Mouse (Mus musculus): ENCODE measurements at regions not wholly inside any gene's neighbourhood (a gene's known extent, or its start where the extent isn't known, plus 50 kb on each side); places are given as distances from the start of the nearest gene placed in this dataset.
"Not testable (repeated sequence)": the region's sequence is repeated elsewhere in the genome, so short reads cannot be mapped to it uniquely, and the experiment has no call there.

DNA sequence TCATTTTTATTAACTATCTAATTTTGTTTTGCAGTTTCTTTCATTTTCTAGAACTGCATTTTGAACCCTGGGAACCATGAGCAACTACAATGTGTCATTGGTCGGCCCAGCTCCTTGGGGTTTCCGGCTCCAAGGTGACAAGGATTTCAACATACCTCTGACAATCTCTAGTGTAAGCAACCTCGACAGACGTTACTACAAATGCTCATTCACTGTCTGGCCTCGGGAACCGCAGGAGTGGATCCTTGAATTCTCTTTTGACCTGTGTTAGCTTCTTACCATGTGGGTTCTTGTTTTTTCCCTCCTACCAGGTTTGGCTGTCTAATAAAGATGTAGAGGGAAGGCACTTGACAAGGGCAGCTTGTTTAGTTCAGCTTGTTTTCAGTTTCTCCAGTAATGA lies 89.3 kb upstream of the Tnfrsf8 start:
- dilution Hi-C loops (cut with MboI; ENCODE audit: extremely low pct_ligation_motif_present, extremely low pct_unique_long_range_greater_than_20kb, low sequenced_read_pairs); H3K79me2 ChIP-seq (replicated peaks; ENCODE audit: control insufficient read depth, extremely low read depth, insufficient read depth, poor library complexity, severe bottlenecking); H3K4me3 ChIP-seq (replicated peaks in 1 of 3; ENCODE audit: low read depth in 2 of 3, low read length in 2 of 3, poor library complexity in 1 of 3); in situ Hi-C loops (cut with MboI; ENCODE audit: low pct_ligation_motif_present, low pct_unique_long_range_greater_than_20kb, low sequenced_read_pairs); H3K4me2 ChIP-seq (ENCODE audit: insufficient read depth, low read depth, poor library complexity, severe bottlenecking); H3K36me3 ChIP-seq (replicated peaks in 1 of 2; ENCODE audit: control insufficient read depth in 1 of 2, insufficient read depth in 1 of 2, low read length in 1 of 2); H3K27me3 ChIP-seq (replicated peaks); H3K9ac ChIP-seq (ENCODE audit: insufficient read depth, low read depth); H3K9me3 ChIP-seq (replicated peaks; ENCODE audit: low read length); H3K27ac ChIP-seq (ENCODE audit: insufficient read depth, low read depth); H3K4me1 ChIP-seq (ENCODE audit: control insufficient read depth in 1 of 2, insufficient read depth in 2 of 2); DNase-seq (ENCODE audit: extremely low read depth): not testable (repeated sequence)

DNA sequence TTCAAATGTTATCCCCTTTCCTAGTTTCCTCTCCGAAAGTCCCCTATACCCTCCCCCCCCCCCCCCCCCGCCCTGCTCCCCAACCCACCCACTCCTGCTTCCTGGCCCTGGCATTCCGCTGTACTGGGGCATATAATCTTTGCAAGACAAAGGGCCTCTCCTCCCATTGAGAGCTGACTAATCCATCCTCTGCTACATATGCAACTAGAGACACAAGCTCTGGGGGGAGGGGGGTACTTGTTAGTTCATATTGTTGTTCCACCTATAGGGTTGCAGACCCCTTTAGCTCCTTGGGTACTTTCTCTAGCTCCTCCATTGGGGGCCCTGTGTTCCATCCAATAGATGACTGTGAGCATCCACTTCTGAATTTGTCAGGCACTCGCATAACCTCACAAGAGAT lies 63.9 kb upstream of the Tnfrsf8 start:
- H3K27me3 ChIP-seq (replicated peaks); H3K4me3 ChIP-seq (replicated peaks in 1 of 3; ENCODE audit: low read depth in 2 of 3, low read length in 2 of 3, poor library complexity in 1 of 3); H3K4me2 ChIP-seq (ENCODE audit: insufficient read depth, low read depth, poor library complexity, severe bottlenecking); H3K27ac ChIP-seq (ENCODE audit: insufficient read depth, low read depth); H3K4me1 ChIP-seq (ENCODE audit: control insufficient read depth in 1 of 2, insufficient read depth in 2 of 2); in situ Hi-C loops (cut with MboI; ENCODE audit: low pct_ligation_motif_present, low pct_unique_long_range_greater_than_20kb, low sequenced_read_pairs); DNase-seq (ENCODE audit: extremely low read depth); H3K79me2 ChIP-seq (replicated peaks; ENCODE audit: control insufficient read depth, extremely low read depth, insufficient read depth, poor library complexity, severe bottlenecking); H3K36me3 ChIP-seq (replicated peaks in 1 of 2; ENCODE audit: control insufficient read depth in 1 of 2, insufficient read depth in 1 of 2, low read length in 1 of 2); H3K9me3 ChIP-seq (replicated peaks; ENCODE audit: low read length); dilution Hi-C loops (cut with MboI; ENCODE audit: extremely low pct_ligation_motif_present, extremely low pct_unique_long_range_greater_than_20kb, low sequenced_read_pairs); H3K9ac ChIP-seq (ENCODE audit: insufficient read depth, low read depth): not testable (repeated sequence)

DNA sequence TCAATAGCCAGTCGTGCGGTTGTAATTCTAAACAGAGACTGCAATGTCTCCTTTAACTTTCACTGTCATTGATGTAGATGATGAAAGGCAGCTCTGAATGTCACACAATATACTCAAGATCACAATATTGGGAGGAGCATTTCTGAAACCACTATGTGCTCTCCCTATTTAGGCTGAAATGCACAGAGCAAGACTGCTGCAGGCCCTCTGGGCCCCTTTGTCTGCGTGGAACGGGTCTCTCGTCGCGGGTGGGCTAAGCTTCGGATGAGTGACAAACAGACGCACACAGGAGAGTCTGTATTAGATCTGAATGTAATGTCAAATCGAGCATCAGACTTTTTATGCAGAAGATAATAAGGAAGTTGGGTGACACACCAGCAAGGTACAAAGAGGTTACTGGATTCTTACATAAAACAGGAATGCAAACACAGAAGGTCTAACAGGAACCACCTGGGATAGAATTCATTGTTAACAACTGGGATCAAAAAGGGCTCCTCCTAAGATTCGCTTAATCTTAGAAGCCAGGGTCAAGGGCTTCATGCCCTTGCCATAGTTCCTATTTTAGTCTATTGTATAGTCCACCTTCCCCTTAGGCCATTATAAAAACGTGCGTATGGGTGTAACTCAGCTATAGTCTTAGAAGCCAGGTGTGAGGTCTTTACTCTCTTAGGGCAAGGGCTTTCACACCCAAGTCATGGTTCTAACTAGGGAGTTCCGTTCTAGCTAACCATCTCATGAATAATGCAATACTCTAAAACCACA lies 62.5 kb upstream of the Tnfrsf8 start:
- H3K9ac ChIP-seq (ENCODE audit: insufficient read depth, low read depth); in situ Hi-C loops (cut with MboI; ENCODE audit: low pct_ligation_motif_present, low pct_unique_long_range_greater_than_20kb, low sequenced_read_pairs); H3K36me3 ChIP-seq (replicated peaks in 1 of 2; ENCODE audit: control insufficient read depth in 1 of 2, insufficient read depth in 1 of 2, low read length in 1 of 2); H3K4me1 ChIP-seq (ENCODE audit: control insufficient read depth in 1 of 2, insufficient read depth in 2 of 2); DNase-seq (ENCODE audit: extremely low read depth); dilution Hi-C loops (cut with MboI; ENCODE audit: extremely low pct_ligation_motif_present, extremely low pct_unique_long_range_greater_than_20kb, low sequenced_read_pairs); H3K4me3 ChIP-seq (replicated peaks in 1 of 3; ENCODE audit: low read depth in 2 of 3, low read length in 2 of 3, poor library complexity in 1 of 3); H3K79me2 ChIP-seq (replicated peaks; ENCODE audit: control insufficient read depth, extremely low read depth, insufficient read depth, poor library complexity, severe bottlenecking); H3K9me3 ChIP-seq (replicated peaks; ENCODE audit: low read length); H3K4me2 ChIP-seq (ENCODE audit: insufficient read depth, low read depth, poor library complexity, severe bottlenecking); H3K27me3 ChIP-seq (replicated peaks); H3K27ac ChIP-seq (ENCODE audit: insufficient read depth, low read depth): not testable (repeated sequence)

DNA sequence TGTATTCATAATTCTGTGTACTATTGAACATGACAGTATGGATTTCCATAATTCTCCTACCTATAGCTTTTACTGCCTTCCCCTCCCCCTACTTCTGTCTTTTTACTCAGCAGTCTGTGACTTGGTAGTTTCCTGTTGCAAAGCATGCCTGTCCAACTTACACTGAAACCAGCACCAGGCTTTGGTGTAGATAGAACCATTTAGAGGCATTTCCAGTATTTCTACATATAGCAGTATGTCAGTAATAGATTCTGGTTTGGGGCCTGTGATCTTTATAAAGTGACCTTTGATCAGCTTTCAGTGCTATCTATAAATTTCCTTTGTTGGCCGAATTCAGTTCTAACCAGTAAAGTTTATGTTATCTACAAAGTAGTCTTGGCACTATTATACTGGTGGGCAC lies 54.8 kb upstream of the Tnfrsf8 start:
- H3K4me3 ChIP-seq (replicated peaks in 1 of 3; ENCODE audit: low read depth in 2 of 3, low read length in 2 of 3, poor library complexity in 1 of 3), result no peak overlapping the region
- dilution Hi-C loops (cut with MboI; ENCODE audit: extremely low pct_ligation_motif_present, extremely low pct_unique_long_range_greater_than_20kb, low sequenced_read_pairs), result no loop called here
- H3K36me3 ChIP-seq (replicated peaks in 1 of 2; ENCODE audit: control insufficient read depth in 1 of 2, insufficient read depth in 1 of 2, low read length in 1 of 2), result no peaks in the 10 kb centered on the region

More for the DNA sequence above, 54.8 kb upstream of the Tnfrsf8 start:
- no peak overlapping the region for H3K27ac ChIP-seq (ENCODE audit: insufficient read depth, low read depth)
- no peaks in the 10 kb centered on the region for H3K79me2 ChIP-seq (replicated peaks; ENCODE audit: control insufficient read depth, extremely low read depth, insufficient read depth, poor library complexity, severe bottlenecking)
- H3K9me3 ChIP-seq (replicated peaks; ENCODE audit: low read length), result no peaks in the 10 kb centered on the region
- no peak overlapping the region for H3K9ac ChIP-seq (ENCODE audit: insufficient read depth, low read depth)
- no peak for TF ChIP-seq KAT2A (IDR thresholded peaks at IDR 0.05; ENCODE audit: insufficient replicate concordance, low read length)
- TF ChIP-seq CHD1 (IDR thresholded peaks at IDR 0.05; ENCODE audit: low read depth, low read length), result no peak
- TF ChIP-seq POLR2AphosphoS2 (IDR thresholded peaks at IDR 0.05; ENCODE audit: low read depth, low read length), result no peak
- no peak for TF ChIP-seq ZC3H11A (IDR thresholded peaks at IDR 0.05; ENCODE audit: low read depth, low read length)
- TF ChIP-seq RAD21 (IDR thresholded peaks at IDR 0.05; ENCODE audit: low read depth, low read length), result no peak
- TF ChIP-seq UBTF (IDR thresholded peaks at IDR 0.05; ENCODE audit: low read depth, low read length), result no peak
- TF ChIP-seq SIN3A (IDR thresholded peaks at IDR 0.05; ENCODE audit: low read length), result no peak
- no peak for TF ChIP-seq MXI1 (IDR thresholded peaks at IDR 0.05; ENCODE audit: low read depth, low read length)
- TF ChIP-seq ETS1 (conservative IDR thresholded peaks at IDR 0.05; ENCODE audit: low read depth, low read length), result no peak
- no peak for TF ChIP-seq HCFC1 (IDR thresholded peaks at IDR 0.05; ENCODE audit: low read depth, low read length)
- no peak for TF ChIP-seq ZKSCAN1 (IDR thresholded peaks at IDR 0.05; ENCODE audit: borderline replicate concordance, low read depth, low read length)
- no peak for TF ChIP-seq USF1 (IDR thresholded peaks at IDR 0.05; ENCODE audit: low read depth, low read length)
- no peak for TF ChIP-seq TCF12 (IDR thresholded peaks at IDR 0.05; ENCODE audit: low read depth, low read length)
- TF ChIP-seq MYC (IDR thresholded peaks at IDR 0.05; ENCODE audit: low read depth, low read length), result no peak
- no peak for TF ChIP-seq NELFE (IDR thresholded peaks at IDR 0.05; ENCODE audit: low read depth, low read length)
- no peak for DNase-seq (ENCODE audit: extremely low read depth)
- peaks cover 0 to 11% of the 10 kb centered on the region in 2 experiments; a peak in 2 of 4 replicates for H3K4me1 ChIP-seq (ENCODE audit: control insufficient read depth in 1 of 2, insufficient read depth in 2 of 2)
- H3K27me3 ChIP-seq (replicated peaks), result no peaks in the 10 kb centered on the region
- no peak overlapping the region for H3K4me2 ChIP-seq (ENCODE audit: insufficient read depth, low read depth, poor library complexity, severe bottlenecking)
- in situ Hi-C loops (cut with MboI; ENCODE audit: low pct_ligation_motif_present, low pct_unique_long_range_greater_than_20kb, low sequenced_read_pairs), result no loop called here
